Mouse (Mus musculus) kidney, embryonic 15.5 days (tissue): ENCODE data around the gene Rccd1. TPM values are rescaled to one million over a fixed set of nuclear protein-coding genes. Genes with fewer than 3 reads are reported as not detected.

ENCODE experiments used
- ATAC-seq: fragments of 200-750 bp; cut with Nextera tagmentation; replicated peaks from 2 replicates; pipeline ENCODE4 v1.8.0; 2017; ENCODE audit warnings: moderate TSS enrichment; ENCODE audit not compliant: low FRiP score
- H3K27ac ChIP-seq: fragments of 300-500 bp; sonication (generic); 2 replicates; pipeline ENCODE4 v1.5.1; 2015; ENCODE audit warnings: mild to moderate bottlenecking, inconsistent platforms
- H3K27me3 ChIP-seq: fragments of 300-500 bp; sonication (generic); 2 replicates; pipeline ENCODE4 v1.6.1; 2015; ENCODE audit warnings: inconsistent platforms
- H3K36me3 ChIP-seq: fragments of 300-500 bp; sonication (generic); 2 replicates; pipeline ENCODE4 v1.6.1; 2015; ENCODE audit warnings: inconsistent platforms
- H3K4me1 ChIP-seq: fragments of 300-500 bp; sonication (generic); 2 replicates; pipeline ENCODE4 v1.6.1; 2015; ENCODE audit warnings: inconsistent platforms
- H3K4me2 ChIP-seq: fragments of 300-500 bp; sonication (generic); 2 replicates; pipeline ENCODE4 v1.6.1; 2015; ENCODE audit warnings: moderate library complexity, mild to moderate bottlenecking, inconsistent platforms
- H3K4me3 ChIP-seq: fragments of 300-500 bp; sonication (generic); replicated peaks from 2 replicates; pipeline ENCODE4 v1.5.1; 2015; ENCODE audit warnings: mild to moderate bottlenecking, inconsistent platforms
- H3K9ac ChIP-seq: fragments of 300-500 bp; sonication (generic); 2 replicates; pipeline ENCODE4 v1.6.1; 2015; ENCODE audit warnings: mild to moderate bottlenecking, inconsistent platforms
- H3K9me3 ChIP-seq: fragments of 300-500 bp; sonication (generic); replicated peaks from 2 replicates; pipeline ENCODE4 v1.6.1; 2016; ENCODE audit warnings: inconsistent platforms
- WGBS: fragments of 180-500 bp; shearing (Covaris S2); methylation state at CpG from one replicate; pipeline ENCODE4 v1.1.7; 2015; ENCODE audit warnings: mixed read lengths; 5-methylcytosine and 5-hydroxymethylcytosine counted together
- polyA plus RNA-seq: library from polyadenylated mRNA; unstranded; fragments of >200 nt; fragmentation: Nextera tagmentation; extraction: Ambion mirVana; gene quantifications from 2 replicates; pipeline ENCODE4 v1.2.1, GENCODE M21; 2015

Rccd1 gene
- polyA plus RNA-seq, 1 experiment from 2014 or later = 12.3 TPM

GRCm38 (mm10) chr7:80294764-80295648, 29.2 kb downstream of the Rccd1 start:
- H3K9ac ChIP-seq = peak overlapping the region; percentile 79
- peak overlapping the region; percentile 77 for H3K4me2 ChIP-seq
- peak overlapping the region; percentile 92 for H3K4me3 ChIP-seq
- peaks cover 31% of the 10 kb centered on the region for H3K4me1 ChIP-seq
- WGBS = 8% methylated on average over 37 of the region's 37 CpGs
- H3K36me3 ChIP-seq = peaks cover 27% of the 10 kb centered on the region
- no peaks in the 10 kb centered on the region for H3K9me3 ChIP-seq
- H3K27ac ChIP-seq = peak overlapping the region; percentile 91
- ATAC-seq = peak; percentile 69; the same call in 1 of the 2 replicates
- H3K27me3 ChIP-seq = no peaks in the 10 kb centered on the region

- H3K27ac ChIP-seq = peak within 1 kb of the TSS; percentile 91
- peaks cover 27% of the 10 kb centered on the region for H3K36me3 ChIP-seq
- peak; percentile 99 for ATAC-seq
- H3K9me3 ChIP-seq = no peaks in the 10 kb centered on the region
- H3K4me1 ChIP-seq = peaks cover 31% of the 10 kb centered on the region
- peak within 1 kb of the TSS; percentile 79 for H3K9ac ChIP-seq
- no peaks in the 10 kb centered on the region for H3K27me3 ChIP-seq
- under 1% methylated on average over 52 of the region's 52 CpGs for WGBS
- H3K4me3 ChIP-seq = peak within 1 kb of the TSS; percentile 92
- H3K4me2 ChIP-seq = peak within 1 kb of the TSS; percentile 77
Measured at GRCm38 (mm10) chr7:80294062-80294763, 30.0 kb downstream of the Rccd1 start, which contains the start of gene Prc1. Gene Prc1, plus strand, starts transcription at chr7:80294450.

- H3K36me3 ChIP-seq = peaks cover 77% of the 10 kb centered on the region
- H3K4me3 ChIP-seq = no peak overlapping the region
- H3K4me1 ChIP-seq = no peaks in the 10 kb centered on the region
- no peak overlapping the region for H3K27ac ChIP-seq
- 76% methylated on average over 10 of the region's 10 CpGs for WGBS
- no peaks in the 10 kb centered on the region for H3K9me3 ChIP-seq
- no peak overlapping the region for H3K9ac ChIP-seq
- H3K27me3 ChIP-seq = no peaks in the 10 kb centered on the region
- no peak for ATAC-seq
- H3K4me2 ChIP-seq = no peak overlapping the region
Measured at GRCm38 (mm10) chr7:80287736-80288135, 36.5 kb downstream of the Rccd1 start.

GRCm38 (mm10) chr7:80285725-80286124, 38.5 kb downstream of the Rccd1 start:
- no peak overlapping the region for H3K27ac ChIP-seq
- H3K4me1 ChIP-seq = no peaks in the 10 kb centered on the region
- no peak overlapping the region for H3K9ac ChIP-seq
- H3K27me3 ChIP-seq = no peaks in the 10 kb centered on the region
- no peak for ATAC-seq
- H3K4me2 ChIP-seq = no peak overlapping the region
- H3K4me3 ChIP-seq = no peak overlapping the region
- WGBS = 91% methylated on average over 6 of the region's 6 CpGs
- no peaks in the 10 kb centered on the region for H3K9me3 ChIP-seq
- peaks cover 87% of the 10 kb centered on the region for H3K36me3 ChIP-seq

- WGBS = 91% methylated on average over 5 of the region's 5 CpGs
- H3K9me3 ChIP-seq = no peaks in the 10 kb centered on the region
- no peak overlapping the region for H3K4me2 ChIP-seq
- no peak for ATAC-seq
- H3K4me1 ChIP-seq = no peaks in the 10 kb centered on the region
- H3K9ac ChIP-seq = no peak overlapping the region
- peaks cover 85% of the 10 kb centered on the region for H3K36me3 ChIP-seq
- no peaks in the 10 kb centered on the region for H3K27me3 ChIP-seq
- H3K27ac ChIP-seq = no peak overlapping the region
- no peak overlapping the region for H3K4me3 ChIP-seq
Measured at GRCm38 (mm10) chr7:80284391-80284790, 39.9 kb downstream of the Rccd1 start.

GRCm38 (mm10) chr7:80283226-80283918, 40.9 kb downstream of the Rccd1 start:
- H3K9me3 ChIP-seq = no peaks in the 10 kb centered on the region
- H3K4me1 ChIP-seq = no peaks in the 10 kb centered on the region
- no peaks in the 10 kb centered on the region for H3K27me3 ChIP-seq
- no peak overlapping the region for H3K4me3 ChIP-seq
- peaks cover 89% of the 10 kb centered on the region for H3K36me3 ChIP-seq
- no peak overlapping the region for H3K9ac ChIP-seq
- no peak overlapping the region for H3K27ac ChIP-seq
- WGBS = 86% methylated on average over 3 of the region's 3 CpGs
- no peak overlapping the region for H3K4me2 ChIP-seq
- no peak for ATAC-seq

GRCm38 (mm10) chr7:80281646-80282045, 42.6 kb downstream of the Rccd1 start:
- no peak for ATAC-seq
- no peaks in the 10 kb centered on the region for H3K9me3 ChIP-seq
- no peaks in the 10 kb centered on the region for H3K27me3 ChIP-seq
- WGBS = 89% methylated on average over 3 of the region's 3 CpGs
- H3K4me2 ChIP-seq = no peak overlapping the region
- H3K36me3 ChIP-seq = peaks cover 89% of the 10 kb centered on the region
- H3K4me1 ChIP-seq = no peaks in the 10 kb centered on the region
- no peak overlapping the region for H3K9ac ChIP-seq
- no peak overlapping the region for H3K27ac ChIP-seq
- no peak overlapping the region for H3K4me3 ChIP-seq

- 88% methylated on average over 2 of the region's 2 CpGs for WGBS
- H3K36me3 ChIP-seq = peaks cover 89% of the 10 kb centered on the region
Measured at GRCm38 (mm10) chr7:80280998-80281397, 43.3 kb downstream of the Rccd1 start.

GRCm38 (mm10) chr7:80280032-80280431, 44.2 kb downstream of the Rccd1 start:
- Histone ChIP-seq H3K4me2 (no peak overlapping the region), H3K9ac (no peak overlapping the region), H3K27me3 (no peaks in the 10 kb centered on the region), H3K36me3 (peaks cover 87% of the 10 kb centered on the region), H3K4me3 (no peak overlapping the region), H3K27ac (no peak overlapping the region), H3K4me1 (no peaks in the 10 kb centered on the region), H3K9me3 (peaks cover 3% of the 10 kb centered on the region; the same call in 1 of the 2 replicates)
- 80% methylated on average over 10 of the region's 10 CpGs for WGBS
- ATAC-seq = no peak

More at GRCm38 (mm10) chr7:80280998-80281397, 43.3 kb downstream of the Rccd1 start:
- ATAC-seq = no peak
- H3K9me3 ChIP-seq = no peaks in the 10 kb centered on the region
- no peak overlapping the region for H3K4me3 ChIP-seq
- H3K27ac ChIP-seq = no peak overlapping the region
- no peaks in the 10 kb centered on the region for H3K4me1 ChIP-seq
- H3K9ac ChIP-seq = no peak overlapping the region
- H3K27me3 ChIP-seq = no peaks in the 10 kb centered on the region
- no peak overlapping the region for H3K4me2 ChIP-seq

GRCm38 (mm10) chr7:80276374-80276773, 47.9 kb downstream of the Rccd1 start:
- no peak overlapping the region for H3K4me3 ChIP-seq
- H3K27ac ChIP-seq = no peak overlapping the region
- no peak overlapping the region for H3K9ac ChIP-seq
- no peak overlapping the region for H3K4me2 ChIP-seq
- WGBS = 94% methylated on average over 4 of the region's 4 CpGs
- no peaks in the 10 kb centered on the region for H3K4me1 ChIP-seq
- peaks cover 12% of the 10 kb centered on the region for H3K9me3 ChIP-seq
- peaks cover 79% of the 10 kb centered on the region for H3K36me3 ChIP-seq
- no peaks in the 10 kb centered on the region for H3K27me3 ChIP-seq
- no peak for ATAC-seq

GRCm38 (mm10) chr7:80273456-80273855, 50.8 kb downstream of the Rccd1 start:
- H3K4me1 ChIP-seq = peaks cover 16% of the 10 kb centered on the region
- no peak overlapping the region for H3K4me3 ChIP-seq
- H3K9me3 ChIP-seq = peaks cover 12% of the 10 kb centered on the region
- H3K9ac ChIP-seq = no peak overlapping the region
- peaks cover 57% of the 10 kb centered on the region for H3K36me3 ChIP-seq
- no peak for ATAC-seq
- H3K27me3 ChIP-seq = no peaks in the 10 kb centered on the region
- H3K4me2 ChIP-seq = no peak overlapping the region
- no peak overlapping the region for H3K27ac ChIP-seq
- 91% methylated on average over 2 of the region's 2 CpGs for WGBS
